Mouse (Mus musculus) cerebellum, postnatal 25 days (tissue): ENCODE results near the gene Slc25a12.

Source experiments
- DNase-seq, 2 experiments: peaks; one replicate each; pipeline ENCODE4 v3.0.0; 2021; ENCODE audit warnings: mixed read lengths in 2 of 2

The Slc25a12 gene

GRCm38 (mm10) chr2:71303221-71303620 is 64.3 kb downstream of the Slc25a12 start:
- DNase-seq: no peak

GRCm38 (mm10) chr2:71302156-71302663 is 65.3 kb downstream of the Slc25a12 start:
- DNase-seq: no peak

- DNase-seq: no peak
Measured at GRCm38 (mm10) chr2:71298729-71299128, 68.8 kb downstream of the Slc25a12 start.

DNA sequence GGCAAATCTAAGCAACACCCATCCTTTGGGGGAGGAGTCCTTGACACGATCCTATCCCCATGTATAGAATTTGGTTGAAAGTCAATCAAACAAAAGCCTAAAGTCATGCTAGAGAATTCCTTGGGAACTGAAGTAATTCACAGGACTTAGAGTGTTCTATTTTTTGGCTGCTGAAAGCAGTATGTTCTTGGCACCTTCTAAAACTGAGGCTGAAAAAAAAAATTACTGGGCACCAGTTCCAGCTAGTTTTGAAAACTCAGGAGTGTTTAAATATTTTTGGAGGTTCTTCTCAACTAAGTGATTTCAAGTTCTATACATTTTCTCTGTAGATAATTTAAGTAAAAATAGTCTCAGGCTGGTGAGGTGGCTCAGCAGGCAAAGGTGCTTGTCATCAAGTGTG is 70.0 kb downstream of the Slc25a12 start:
- DNase-seq: no peak

- DNase-seq: no peak
Measured at GRCm38 (mm10) chr2:71295844-71296243, 71.7 kb downstream of the Slc25a12 start.

DNA sequence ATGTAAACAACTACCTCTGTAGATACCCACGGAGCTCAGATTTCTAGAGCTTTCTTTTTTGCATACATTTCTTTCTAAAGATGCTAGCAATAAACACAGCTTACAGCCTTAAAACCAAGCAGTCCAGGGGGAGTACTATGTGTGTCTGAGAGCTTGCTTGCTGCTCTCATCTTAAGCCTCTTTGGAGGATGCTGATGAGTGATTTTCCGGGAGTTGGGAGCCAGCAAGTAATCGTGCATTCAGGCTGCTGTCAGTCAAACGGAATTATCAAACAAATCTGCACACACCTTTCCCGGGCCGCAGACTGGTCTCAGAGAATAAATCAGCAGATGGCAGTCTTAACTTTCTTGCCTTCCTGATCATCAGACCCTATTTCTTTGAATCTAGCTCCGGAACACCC is 73.1 kb downstream of the Slc25a12 start:
- DNase-seq: no peak

- no peak for DNase-seq
Measured at GRCm38 (mm10) chr2:71293983-71294382, 73.6 kb downstream of the Slc25a12 start.

DNA sequence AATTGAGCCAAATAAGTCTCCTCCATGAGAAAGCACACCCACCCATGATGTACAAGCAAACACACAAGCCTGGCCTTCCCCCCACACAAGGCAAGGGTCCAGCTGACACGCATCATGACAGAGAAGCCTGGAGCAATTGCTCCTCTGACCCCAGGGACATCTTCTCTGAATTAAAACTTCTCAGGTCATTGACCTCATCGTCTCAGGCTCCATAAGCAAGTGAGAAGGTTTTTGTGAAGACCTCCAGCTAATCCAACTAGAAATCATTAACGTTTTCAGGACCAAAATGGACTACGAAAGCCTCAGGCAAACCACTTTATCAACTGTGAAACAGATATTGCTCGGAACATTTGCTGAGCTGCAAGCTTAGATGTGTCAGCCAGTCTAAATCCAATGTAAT is 76.0 kb downstream of the Slc25a12 start:
- no peak for DNase-seq

- DNase-seq: peak in 1 of 2 experiments; percentile 49
Measured at GRCm38 (mm10) chr2:71290107-71290775, 77.3 kb downstream of the Slc25a12 start.

DNA sequence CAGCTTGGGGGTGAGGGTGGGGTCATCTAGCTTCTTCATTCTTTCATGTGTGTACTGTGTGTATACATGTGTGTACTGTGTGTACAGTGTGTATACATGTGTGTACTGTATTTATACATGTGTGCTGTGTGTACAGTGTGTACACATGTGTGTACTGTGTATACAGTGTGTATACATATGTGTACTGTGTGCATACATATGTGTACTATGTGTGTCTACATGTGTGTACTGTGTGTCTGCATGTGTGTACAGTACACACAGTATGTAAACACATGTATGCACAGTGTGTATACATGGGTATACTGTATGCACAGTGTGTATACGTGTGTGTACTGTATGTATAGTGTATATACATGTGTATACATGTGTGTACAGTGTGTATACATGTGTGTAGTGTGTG is 85.6 kb downstream of the Slc25a12 start:
- DNase-seq: no peak

- DNase-seq: peak; percentile 80 to 84
Measured at GRCm38 (mm10) chr2:71278791-71279775, 88.5 kb downstream of the Slc25a12 start.

DNA sequence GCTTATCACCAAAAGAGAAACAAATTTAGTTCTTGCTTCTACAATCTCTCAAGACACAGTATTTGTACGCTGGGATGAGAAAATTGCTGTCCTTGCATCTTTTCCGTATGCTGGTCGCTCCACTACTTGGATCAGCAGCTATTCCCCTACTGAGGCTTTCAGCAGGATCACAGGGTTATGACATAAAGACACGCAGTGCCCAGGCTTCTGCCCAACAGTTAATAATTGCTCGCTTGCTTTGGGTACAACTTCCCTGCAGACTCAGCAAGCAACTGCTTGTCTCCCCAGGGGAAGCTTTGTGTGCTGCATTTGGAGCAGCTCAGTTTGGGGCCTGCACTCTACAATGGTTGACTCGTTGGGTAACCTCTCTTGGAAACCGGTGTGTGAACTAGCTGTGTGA is 91.8 kb downstream of the Slc25a12 start:
- DNase-seq: no peak

DNA sequence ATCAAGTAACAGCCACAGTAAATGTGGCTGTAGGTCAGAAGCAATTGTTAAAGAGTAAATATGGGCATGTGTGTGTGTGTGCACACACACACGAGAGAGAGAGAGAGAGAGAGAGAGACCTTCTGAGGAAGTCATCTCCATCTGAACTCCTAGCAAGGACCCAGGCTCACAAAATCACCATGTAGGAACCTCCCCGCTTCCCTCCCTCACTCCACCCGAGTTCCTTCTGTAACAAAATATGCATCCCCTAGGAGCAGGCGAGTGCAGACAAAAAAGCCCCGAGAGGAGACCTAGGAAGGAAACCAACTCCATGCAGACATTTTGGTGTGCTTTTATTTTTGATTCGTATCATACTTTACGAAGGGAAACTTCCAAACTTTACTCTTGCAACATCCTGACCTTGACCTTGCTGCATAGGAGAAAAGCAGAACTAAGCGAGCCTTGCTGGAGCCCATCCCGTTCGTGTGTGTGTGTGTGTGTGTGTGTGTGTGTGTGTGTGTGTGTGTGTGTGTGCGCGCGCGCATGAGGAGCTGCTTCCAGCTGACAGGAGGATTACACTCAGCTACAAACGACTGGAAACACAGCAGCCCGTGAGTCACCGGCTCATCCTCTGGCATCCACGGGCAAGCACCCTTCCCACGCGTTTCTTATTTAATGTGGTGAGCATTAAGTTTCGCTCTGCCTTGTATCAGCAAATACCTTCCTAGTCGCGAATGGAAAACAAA is 93.4 kb downstream of the Slc25a12 start:
- DNase-seq: no peak

DNA sequence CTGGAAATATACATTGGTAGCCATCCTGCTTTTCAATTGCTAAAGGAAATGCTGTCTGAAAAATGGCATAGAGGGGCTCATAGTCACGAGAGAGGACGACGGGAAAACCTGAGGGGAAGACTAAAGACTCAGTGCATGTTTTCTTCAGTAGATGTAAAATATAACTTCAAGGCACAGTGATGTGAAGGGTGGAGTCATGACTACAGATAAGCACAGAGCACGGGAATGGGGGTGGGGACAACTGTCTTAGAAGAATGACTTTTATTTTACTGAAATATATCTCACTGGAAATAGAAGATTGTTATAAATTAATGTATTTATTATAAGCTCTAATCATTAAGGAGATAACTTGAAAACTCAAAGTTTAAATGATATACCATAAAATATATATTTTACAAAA is 97.5 kb downstream of the Slc25a12 start:
- DNase-seq: no peak

- DNase-seq: no peak
Measured at GRCm38 (mm10) chr2:71269332-71269731, 98.2 kb downstream of the Slc25a12 start.

DNA sequence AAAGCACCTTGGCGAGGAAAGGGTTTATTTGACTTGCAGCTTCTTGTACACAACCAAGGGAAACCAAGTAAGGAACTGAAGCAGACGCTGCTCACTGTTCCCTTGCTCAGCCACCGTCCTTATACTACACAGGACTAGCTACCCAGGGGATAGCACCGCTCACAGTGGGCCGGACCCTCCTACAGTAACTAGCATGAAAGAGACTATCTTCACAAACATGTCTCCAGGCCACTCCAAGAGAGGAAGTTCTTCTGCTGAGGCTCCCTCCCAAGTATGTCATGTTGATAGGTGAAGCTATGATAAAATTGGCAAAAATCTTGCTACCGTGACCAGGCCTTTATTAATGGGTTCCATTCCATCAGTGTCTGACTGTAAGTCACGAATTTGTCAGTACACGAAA is 98.9 kb downstream of the Slc25a12 start:
- DNase-seq: no peak

GRCm38 (mm10) chr2:71264585-71264984 is 103.0 kb downstream of the Slc25a12 start:
- no peak for DNase-seq

GRCm38 (mm10) chr2:71256581-71256980 is 111.0 kb downstream of the Slc25a12 start:
- no peak for DNase-seq

DNA sequence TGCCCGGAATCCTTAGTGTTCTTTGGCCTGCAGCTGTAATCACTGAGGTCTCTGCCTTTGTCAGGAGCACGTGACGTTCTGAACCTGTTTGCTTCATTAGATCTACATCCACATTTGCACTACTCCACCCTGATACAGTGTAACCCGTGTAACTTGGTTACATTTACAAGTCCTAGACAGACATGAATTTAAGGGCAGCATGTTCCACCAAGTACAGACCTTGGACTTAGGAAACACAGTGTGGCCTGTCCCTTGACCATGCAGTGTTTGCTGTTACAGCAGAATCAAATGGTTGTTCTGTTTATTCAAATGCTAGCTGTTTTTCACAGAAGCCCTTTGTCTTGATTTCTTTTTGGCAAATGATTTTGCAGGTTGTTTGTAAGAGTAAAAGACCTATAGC is 112.7 kb downstream of the Slc25a12 start:
- no peak for DNase-seq

- DNase-seq: no peak
Measured at GRCm38 (mm10) chr2:71250841-71251240, 116.7 kb downstream of the Slc25a12 start.

DNA sequence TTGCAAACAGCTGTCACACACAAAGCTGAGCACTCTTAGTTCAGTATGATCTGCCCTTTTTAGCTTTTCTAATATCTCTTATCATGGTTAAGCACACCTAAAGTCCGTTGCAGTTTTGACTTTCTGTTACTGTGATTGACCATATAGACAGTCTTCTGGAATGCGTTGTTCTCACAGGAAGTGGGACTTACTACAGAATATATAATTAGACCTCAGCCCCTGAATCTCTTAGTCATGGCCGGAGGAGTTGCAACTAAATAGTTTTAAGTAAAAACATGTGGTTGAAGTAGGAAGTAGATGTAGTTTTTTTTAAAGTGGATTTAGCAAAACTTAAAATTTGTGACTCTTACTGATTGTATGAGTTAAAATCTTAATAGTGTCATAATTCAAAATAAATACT is 119.5 kb downstream of the Slc25a12 start:
- DNase-seq: no peak

DNA sequence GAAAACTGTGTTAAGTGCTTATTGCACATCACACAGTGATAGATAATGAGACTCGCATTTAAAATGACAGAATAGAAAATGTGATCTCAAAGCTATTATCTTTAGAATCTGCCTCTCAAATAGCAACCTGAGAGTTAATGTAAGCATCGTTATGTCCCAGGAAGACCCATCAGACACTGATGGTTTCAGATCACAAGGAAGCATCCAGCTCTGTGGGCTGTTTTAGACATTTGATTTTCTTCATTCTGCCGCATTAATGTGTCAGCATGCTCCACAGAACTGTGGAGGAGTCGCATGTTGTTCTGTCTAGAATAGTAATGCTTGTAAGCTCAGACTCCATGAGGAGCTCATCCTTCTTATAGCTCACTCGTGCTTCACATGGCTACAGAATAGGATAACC is 121.5 kb downstream of the Slc25a12 start:
- DNase-seq: no peak

DNA sequence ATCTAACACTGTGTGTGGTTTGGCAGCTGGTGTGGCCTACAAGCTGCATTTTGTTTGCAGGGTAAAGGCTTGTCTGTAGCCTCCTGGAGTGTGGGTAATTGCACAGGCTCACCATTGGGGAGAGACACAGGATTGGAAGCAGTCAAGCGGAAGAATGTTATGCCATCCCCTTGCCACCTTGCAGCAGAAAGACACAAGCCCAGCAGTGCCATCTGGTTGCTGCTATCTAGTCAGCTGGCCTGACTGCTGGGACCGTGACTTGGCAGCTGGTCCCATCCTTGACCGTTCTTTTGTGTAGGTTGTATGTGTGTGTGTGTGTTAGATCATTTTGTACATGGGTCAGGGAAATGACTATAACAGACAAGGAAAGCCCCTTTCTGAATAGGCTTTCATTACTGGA is 122.1 kb downstream of the Slc25a12 start:
- DNase-seq: peak; percentile 78 to 82
